Mouse (Mus musculus) myocyte (in vitro differentiated cells): ENCODE results near the gene Tmem100. TPM values are rescaled to one million over a fixed set of nuclear protein-coding genes. Genes with fewer than 3 reads are reported as not detected.
A peak's percentile ranks its signal among the peaks of the same experiment; 100 is the strongest.

Source experiments
- H3K27me3 ChIP-seq: one replicate; pipeline ENCODE4 v1.6.1; 2011; ENCODE audit not compliant: control insufficient read depth, insufficient read depth, insufficient read length
- H3K36me3 ChIP-seq: one replicate; pipeline ENCODE4 v1.6.1; 2011; ENCODE audit not compliant: control insufficient read depth, insufficient read depth
- H3K4me2 ChIP-seq: one replicate; pipeline ENCODE4 v1.6.1; 2011; ENCODE audit warnings: low read depth, control low read depth
- H3K4me3 ChIP-seq: one replicate; pipeline ENCODE4 v1.5.1; 2011; ENCODE audit warnings: mild to moderate bottlenecking, control low read depth, moderate library complexity
- H3K79me2 ChIP-seq: one replicate; pipeline ENCODE4 v1.6.1; 2011; ENCODE audit not compliant: control insufficient read depth, insufficient read depth
- H3ac ChIP-seq: one replicate; pipeline ENCODE4 v1.6.1; 2011; ENCODE audit not compliant: control insufficient read depth, insufficient read length
- CEBPB ChIP-seq: IDR thresholded peaks from 2 replicates; pipeline ENCODE4 v1.6.1; 2011; ENCODE audit warnings: mild to moderate bottlenecking, moderate library complexity; ENCODE audit not compliant: poor library complexity, insufficient read depth, severe bottlenecking
- E2F4 ChIP-seq: IDR thresholded peaks from one replicate; pipeline ENCODE4 v1.6.1; 2011; ENCODE audit warnings: mild to moderate bottlenecking, control low read depth, moderate library complexity; ENCODE audit not compliant: insufficient read depth
- MAX ChIP-seq: IDR thresholded peaks from one replicate; pipeline ENCODE4 v1.6.1; 2011; ENCODE audit warnings: low read depth, mild to moderate bottlenecking, control low read depth
- MYOD1 ChIP-seq, 3 experiments: IDR thresholded peaks; one replicate each; pipeline ENCODE4 v1.6.1; 2011; ENCODE audit warnings: control low read depth in 2 of 3, low read depth in 2 of 3, mild to moderate bottlenecking in 2 of 3, moderate library complexity in 1 of 3; ENCODE audit not compliant: insufficient read length in 2 of 3, control insufficient read depth in 1 of 3
- MYOG ChIP-seq, 3 experiments: IDR thresholded peaks; one replicate each; pipeline ENCODE4 v1.6.1; 2011; ENCODE audit warnings: control low read depth in 2 of 3, low read depth in 2 of 3, mild to moderate bottlenecking in 2 of 3; ENCODE audit not compliant: insufficient read length in 2 of 3, control insufficient read depth in 1 of 3, insufficient read depth in 1 of 3
- POLR2A ChIP-seq: IDR thresholded peaks from one replicate; pipeline ENCODE4 v1.6.1; 2011; ENCODE audit warnings: low read depth, mild to moderate bottlenecking, control low read depth, moderate library complexity; ENCODE audit not compliant: insufficient read length
- POLR2AphosphoS2 ChIP-seq: IDR thresholded peaks from one replicate; pipeline ENCODE4 v1.6.1; 2011; ENCODE audit warnings: low read depth, control low read depth; ENCODE audit not compliant: insufficient read length
- REST ChIP-seq: IDR thresholded peaks from one replicate; pipeline ENCODE4 v1.6.1; 2011; ENCODE audit warnings: mild to moderate bottlenecking, control low read depth, moderate library complexity; ENCODE audit not compliant: insufficient read depth, insufficient read length
- SRF ChIP-seq: IDR thresholded peaks from one replicate; pipeline ENCODE4 v1.6.1; 2011; ENCODE audit warnings: low read depth; ENCODE audit not compliant: control insufficient read depth, insufficient read length
- TCF12 ChIP-seq: IDR thresholded peaks from one replicate; pipeline ENCODE4 v1.6.1; 2011; ENCODE audit warnings: mild to moderate bottlenecking, control low read depth; ENCODE audit not compliant: poor library complexity, insufficient read depth, severe bottlenecking
- TCF3 ChIP-seq: IDR thresholded peaks from one replicate; pipeline ENCODE4 v1.6.1; 2011; ENCODE audit warnings: low read depth, control low read depth; ENCODE audit not compliant: insufficient read length
- USF1 ChIP-seq: IDR thresholded peaks from one replicate; pipeline ENCODE4 v1.6.1; 2011; ENCODE audit warnings: low read depth, mild to moderate bottlenecking, control low read depth, moderate library complexity
- polyA plus RNA-seq: library from polyadenylated mRNA; unstranded; fragments of >200 nt; fragmentation: generic; extraction: Trizol; gene quantifications from one replicate; pipeline ENCODE4 v1.2.1, GENCODE M21; 2012; ENCODE audit warnings: missing spikeins

The Tmem100 gene
- polyA plus RNA-seq, 1 experiment: not detected

- Histone ChIP-seq H3ac (no peak overlapping the region), H3K36me3 (no peaks in the 10 kb centered on the region), H3K4me2 (no peak overlapping the region), H3K79me2 (no peaks in the 10 kb centered on the region), H3K4me3 (no peak overlapping the region), H3K27me3 (no peaks in the 10 kb centered on the region)
- TF ChIP-seq TCF3: no peak
These were observed 14.9 kb upstream of the Tmem100 start for GRCm38 (mm10) chr11:90015281-90015680.

GRCm38 (mm10) chr11:90019161-90019560 lies 11.0 kb upstream of the Tmem100 start:
- Histone ChIP-seq H3K4me2 (no peak overlapping the region), H3K79me2 (no peaks in the 10 kb centered on the region), H3ac (no peak overlapping the region), H3K27me3 (no peaks in the 10 kb centered on the region), H3K36me3 (no peaks in the 10 kb centered on the region), H3K4me3 (no peak overlapping the region)
- TF ChIP-seq REST (no peak), TCF12 (no peak), POLR2AphosphoS2 (no peak), POLR2A (no peak), TCF3 (no peak), MAX (no peak), SRF (no peak), MYOD1 (IDR thresholded peaks at IDR 0.05; ENCODE audit: control insufficient read depth in 1 of 3, insufficient read length in 2 of 3, low read depth in 2 of 3) (no peak), MYOG (IDR thresholded peaks at IDR 0.05; ENCODE audit: control insufficient read depth in 1 of 3, insufficient read depth in 1 of 3, insufficient read length in 2 of 3, low read depth in 2 of 3) (no peak), E2F4 (no peak), CEBPB (no peak), USF1 (no peak)

- Histone ChIP-seq H3K36me3 (no peaks in the 10 kb centered on the region), H3K4me3 (no peak overlapping the region), H3K4me2 (peak overlapping the region; percentile 65), H3K79me2 (no peaks in the 10 kb centered on the region), H3ac (no peak overlapping the region), H3K27me3 (no peaks in the 10 kb centered on the region)
- TF ChIP-seq POLR2AphosphoS2: no peak
- TF ChIP-seq TCF12: no peak
- no peak for TF ChIP-seq USF1
- no peak for TF ChIP-seq REST
- no peak for TF ChIP-seq SRF
- no peak for TF ChIP-seq MYOG (IDR thresholded peaks at IDR 0.05; ENCODE audit: control insufficient read depth in 1 of 3, insufficient read depth in 1 of 3, insufficient read length in 2 of 3, low read depth in 2 of 3)
- TF ChIP-seq CEBPB: no peak
- no peak for TF ChIP-seq MAX
- TF ChIP-seq MYOD1 (IDR thresholded peaks at IDR 0.05; ENCODE audit: control insufficient read depth in 1 of 3, insufficient read length in 2 of 3, low read depth in 2 of 3): no peak
- TF ChIP-seq POLR2A: no peak
These were observed 4.0 kb upstream of the Tmem100 start for GRCm38 (mm10) chr11:90025891-90026801.

- Histone ChIP-seq H3K4me2 (peak overlapping the region; percentile 65), H3K79me2 (no peaks in the 10 kb centered on the region), H3K4me3 (no peak overlapping the region), H3ac (no peak overlapping the region), H3K27me3 (no peaks in the 10 kb centered on the region), H3K36me3 (no peaks in the 10 kb centered on the region)
- TF ChIP-seq POLR2AphosphoS2 (no peak), CEBPB (no peak), E2F4 (no peak), MAX (no peak), USF1 (no peak), REST (no peak), SRF (no peak), MYOD1 (IDR thresholded peaks at IDR 0.05; ENCODE audit: control insufficient read depth in 1 of 3, insufficient read length in 2 of 3, low read depth in 2 of 3) (no peak), MYOG (IDR thresholded peaks at IDR 0.05; ENCODE audit: control insufficient read depth in 1 of 3, insufficient read depth in 1 of 3, insufficient read length in 2 of 3, low read depth in 2 of 3) (no peak), POLR2A (no peak), TCF12 (no peak), TCF3 (no peak)
These were observed 3.4 kb upstream of the Tmem100 start for GRCm38 (mm10) chr11:90026802-90027174.

GRCm38 (mm10) chr11:90027216-90027615 lies 2.9 kb upstream of the Tmem100 start:
- Histone ChIP-seq H3K4me2 (peak overlapping the region; percentile 13), H3K27me3 (no peaks in the 10 kb centered on the region), H3K79me2 (no peaks in the 10 kb centered on the region), H3ac (no peak overlapping the region), H3K36me3 (no peaks in the 10 kb centered on the region), H3K4me3 (no peak overlapping the region)
- TF ChIP-seq TCF3: no peak
- no peak for TF ChIP-seq MYOD1 (IDR thresholded peaks at IDR 0.05; ENCODE audit: control insufficient read depth in 1 of 3, insufficient read length in 2 of 3, low read depth in 2 of 3)
- no peak for TF ChIP-seq TCF12
- TF ChIP-seq MAX: no peak
- TF ChIP-seq POLR2A: no peak
- no peak for TF ChIP-seq USF1
- TF ChIP-seq REST: no peak
- no peak for TF ChIP-seq SRF
- TF ChIP-seq CEBPB: no peak
- no peak for TF ChIP-seq MYOG (IDR thresholded peaks at IDR 0.05; ENCODE audit: control insufficient read depth in 1 of 3, insufficient read depth in 1 of 3, insufficient read length in 2 of 3, low read depth in 2 of 3)
- no peak for TF ChIP-seq POLR2AphosphoS2
- no peak for TF ChIP-seq E2F4
